Mouse (Mus musculus) colon, adult 2 months (tissue): Measurements from ENCODE around the gene Cttnbp2nl. TPM values are rescaled to one million over a fixed set of nuclear protein-coding genes. Genes with fewer than 3 reads are reported as not detected.

Experiments
- polyA plus RNA-seq: library from polyadenylated mRNA; depleted of rRNA; stranded (reverse); fragments of >200 nt; gene quantifications from 2 replicates; pipeline ENCODE4 v1.2.3, GENCODE M21; 2012; rRNA removed

Gene Cttnbp2nl
- polyA plus RNA-seq, result 7.0 and 10.0 TPM in 2 replicates

DNA sequence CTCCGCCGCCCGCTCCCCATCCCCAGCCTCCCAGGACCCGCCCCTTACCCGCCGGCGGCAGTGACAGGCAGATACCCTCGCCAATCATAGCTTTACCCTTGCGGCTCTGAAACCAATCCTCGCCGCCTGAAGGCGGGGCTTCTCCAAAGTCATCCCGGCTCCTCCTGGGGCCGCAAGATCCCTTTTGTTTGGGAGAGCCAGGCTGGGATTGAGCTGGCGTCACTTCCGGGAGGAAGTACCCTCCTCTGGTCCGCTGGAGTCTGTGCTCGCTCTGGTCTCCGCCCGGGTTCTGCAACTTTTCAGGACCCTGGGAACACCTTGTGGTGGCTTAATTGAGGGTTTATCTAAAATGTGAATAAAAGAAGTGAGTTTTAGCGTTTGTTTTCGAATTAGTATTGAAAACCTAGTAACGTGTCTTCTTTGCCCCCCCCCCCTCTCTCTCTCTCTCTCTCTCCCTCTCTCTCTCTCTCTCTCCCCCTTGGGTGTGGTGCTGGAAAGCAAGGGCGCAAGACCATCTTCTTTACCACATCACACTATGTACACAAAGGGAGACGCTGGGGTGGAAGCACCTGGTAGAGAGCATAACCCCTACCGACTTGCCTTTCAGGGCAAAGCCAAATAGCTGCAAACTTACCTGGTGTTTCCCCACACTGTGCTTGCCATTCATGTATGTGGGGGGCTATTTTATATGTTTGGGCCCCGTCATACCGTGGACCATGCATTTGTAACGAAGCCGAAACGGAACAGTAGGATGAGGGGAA is at the start of gene Cttnbp2nl:
Cttnbp2nl (minus strand) TSS at position 210 of the 761 bp plus-strand sequence.

DNA sequence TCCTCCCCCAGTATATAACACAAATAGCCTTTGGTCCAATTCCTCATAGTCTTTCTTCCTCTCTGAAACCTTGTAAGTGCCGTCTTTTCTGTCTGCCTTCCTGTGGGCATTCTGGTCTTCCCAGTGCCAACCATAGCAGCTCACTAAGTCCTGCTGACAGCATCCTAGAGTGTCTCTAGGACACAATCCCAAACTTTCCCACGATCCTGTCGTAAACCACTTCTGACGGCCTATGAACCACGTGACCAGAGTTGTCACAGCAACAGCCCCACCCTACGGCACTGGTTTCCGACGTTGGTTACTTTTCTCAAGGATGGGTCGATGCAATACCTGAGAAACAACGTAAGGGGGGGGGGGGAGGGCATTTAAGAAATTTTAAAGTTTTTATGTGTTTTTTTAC is 13.6 kb upstream of the Cttnbp2nl start, which contains the start of gene 4930564D02Rik:
4930564D02Rik (plus strand) TSS at position 301 of the 400 bp plus-strand sequence.

DNA sequence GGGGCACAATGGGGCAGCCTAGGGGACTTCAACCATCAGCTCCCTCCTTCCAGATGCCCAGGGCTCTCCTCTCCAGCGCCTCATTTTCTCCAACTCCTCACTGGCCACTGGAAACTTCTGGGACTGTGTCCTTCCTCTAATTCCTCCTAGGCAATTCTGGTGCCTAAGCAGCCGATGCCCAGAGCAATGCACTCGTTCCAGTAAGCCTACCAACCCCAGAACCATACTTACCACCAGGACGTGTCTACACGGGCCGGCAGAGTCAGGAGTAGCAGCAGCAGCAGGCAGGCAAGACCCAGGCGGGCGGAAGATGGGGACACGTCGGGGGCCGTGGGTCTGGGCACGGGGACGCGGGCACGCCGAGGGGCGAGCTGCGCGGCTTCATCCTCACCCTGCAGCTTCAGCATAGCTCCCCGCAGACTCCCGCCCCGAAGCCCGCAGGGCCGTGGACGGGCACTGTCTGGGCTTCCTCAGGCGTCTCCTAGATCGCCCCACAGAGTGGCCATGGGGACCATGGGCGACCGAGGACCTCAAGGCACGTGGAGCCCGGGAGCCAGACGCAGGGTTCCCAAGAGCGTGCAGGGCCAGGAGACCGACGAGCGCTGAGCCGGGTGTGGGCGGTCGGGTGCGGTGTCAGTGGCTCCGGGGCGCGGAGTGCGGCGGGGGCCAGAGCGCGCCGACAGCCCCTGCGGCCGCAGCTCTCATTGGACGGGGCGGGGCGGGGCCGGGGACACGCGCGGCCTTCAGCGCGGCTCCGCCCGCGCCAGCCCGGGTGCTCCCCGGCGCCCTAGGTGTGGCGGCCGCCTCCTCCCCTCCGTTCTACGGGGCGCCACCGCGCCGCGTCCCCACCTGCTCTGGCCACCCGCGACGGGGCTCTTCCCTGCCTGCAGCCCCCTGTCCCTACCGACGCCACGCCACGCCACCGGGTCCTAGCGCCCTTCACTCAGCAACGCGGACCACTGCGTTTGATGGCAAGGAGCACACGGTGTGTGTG is 91.6 kb downstream of the Cttnbp2nl start, which contains the start of gene Wnt2b:
Wnt2b (minus strand) TSS at position 856 of the 994 bp plus-strand sequence.

Other genes starting within 250 kb of the Cttnbp2nl start
- 16.8 and 19.2 TPM in 2 replicates for gene Mov10, start 234.6 kb downstream of the Cttnbp2nl start, polyA plus RNA-seq
- gene St7l, start 189.1 kb downstream of the Cttnbp2nl start, polyA plus RNA-seq, result 7.7 and 8.1 TPM in 2 replicates
- 16.1 and 16.7 TPM in 2 replicates for gene Capza1, start 188.6 kb downstream of the Cttnbp2nl start, polyA plus RNA-seq
- gene Wnt2b, start 91.2 kb downstream of the Cttnbp2nl start, polyA plus RNA-seq, result 15.3 and 16.6 TPM in 2 replicates
- not detected in 2 replicates for gene 4930564D02Rik, start 13.7 kb upstream of the Cttnbp2nl start, polyA plus RNA-seq